Mouse (Mus musculus): ENCODE data around the gene Cubn.
A peak's percentile ranks its signal among the peaks of the same experiment; 100 is the strongest.

Gene Cubn

DNA sequence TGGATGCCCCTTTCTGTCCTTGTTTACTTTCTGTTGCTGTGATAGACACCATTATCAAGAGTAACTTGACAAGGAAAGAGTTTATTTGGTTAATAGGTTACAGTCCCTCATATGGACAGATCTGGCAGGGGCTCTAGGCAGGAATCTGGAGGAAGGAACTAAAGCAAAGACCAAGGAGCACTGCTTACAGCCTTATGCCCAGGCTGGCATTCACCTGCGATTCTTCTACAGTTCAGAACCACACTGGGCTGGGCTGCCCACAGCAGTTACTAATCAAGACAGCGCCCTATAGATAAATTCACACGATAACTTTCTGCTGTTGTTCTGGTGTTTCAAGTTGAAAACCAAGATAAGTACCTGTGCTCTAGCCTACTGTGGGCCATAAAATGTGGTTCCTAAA is 138.8 kb downstream of the Cubn start:
- no peak for DNase-seq (ENCODE audit: low spot score)

DNA sequence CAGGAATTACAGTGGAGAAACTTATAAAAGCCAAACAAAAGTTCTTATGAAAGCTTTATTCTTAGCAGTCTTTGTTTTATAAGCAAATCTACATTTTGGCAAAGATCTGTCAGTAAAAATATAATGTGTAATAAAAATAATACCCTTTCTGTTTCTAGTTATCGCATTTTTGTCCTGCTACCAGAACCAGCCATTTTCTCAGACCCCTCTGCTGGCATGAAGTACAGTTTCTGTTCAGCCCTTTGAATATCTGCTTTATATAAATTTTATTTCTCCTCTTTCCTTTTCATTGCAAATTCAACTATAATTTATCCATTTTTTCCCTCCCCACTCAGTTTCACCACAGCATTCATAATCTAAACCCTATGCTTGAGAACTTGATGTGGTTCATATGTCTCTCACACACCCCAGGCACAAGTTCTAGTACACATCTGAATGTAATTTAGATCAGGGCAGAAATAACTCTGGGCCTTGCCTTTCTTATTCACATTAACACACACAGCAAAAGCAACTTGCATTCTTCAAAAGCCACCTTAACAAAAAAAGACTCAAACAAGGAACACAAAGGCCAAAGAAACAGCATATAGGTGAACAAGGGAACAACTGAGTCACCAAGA is 139.4 kb downstream of the Cubn start:
- DNase-seq (ENCODE audit: low spot score), result no peak

DNA sequence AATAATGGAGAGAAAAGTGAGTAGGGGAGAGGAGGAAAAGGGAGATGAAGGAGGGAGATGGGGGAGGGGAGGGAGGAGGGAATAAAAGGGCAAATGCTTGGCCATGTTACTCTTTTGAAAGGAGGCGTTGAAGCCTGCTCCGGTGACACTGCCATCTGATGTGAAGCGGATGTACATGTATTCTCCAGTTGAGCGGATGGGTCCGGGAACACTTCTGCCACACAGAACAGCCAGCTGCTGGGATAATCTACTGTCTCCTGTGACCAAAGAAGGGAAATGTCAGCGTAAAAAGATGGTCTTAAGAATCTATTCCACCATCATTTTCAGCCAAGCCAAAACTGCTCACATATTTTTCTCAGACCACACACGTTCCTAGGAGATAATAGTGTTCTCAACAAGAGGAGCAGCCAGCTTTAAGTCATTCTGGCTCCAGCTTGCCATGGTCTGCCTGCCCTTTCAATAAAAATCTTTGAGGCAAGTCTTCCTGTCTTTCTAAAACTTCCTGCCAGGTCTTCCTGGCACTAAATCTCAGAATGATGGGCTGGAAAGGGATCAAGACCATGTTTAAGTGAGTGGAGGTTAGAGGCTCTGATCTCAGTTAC is 149.2 kb downstream of the Cubn start:
- DNase-seq (ENCODE audit: low spot score), result no peak

DNA sequence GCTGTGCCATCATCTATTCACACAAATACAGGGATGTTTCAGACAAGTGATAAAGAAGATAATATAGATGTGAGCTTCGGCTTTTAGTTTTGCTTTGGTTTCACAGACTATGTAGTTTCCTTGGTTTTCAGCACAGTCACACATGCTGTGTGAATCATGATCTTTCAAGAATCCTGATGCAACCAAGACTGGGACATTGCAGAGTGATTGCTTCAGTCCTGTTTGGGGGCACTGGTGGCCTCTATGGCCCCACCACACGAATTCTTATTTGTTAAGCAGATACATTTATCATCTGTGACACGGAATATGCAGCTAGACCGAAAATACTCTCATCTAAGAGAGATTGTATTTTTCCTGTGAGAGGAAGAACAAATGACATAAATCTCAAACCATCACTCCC is 156.2 kb downstream of the Cubn start:
- DNase-seq (ENCODE audit: low spot score), result no peak

DNA sequence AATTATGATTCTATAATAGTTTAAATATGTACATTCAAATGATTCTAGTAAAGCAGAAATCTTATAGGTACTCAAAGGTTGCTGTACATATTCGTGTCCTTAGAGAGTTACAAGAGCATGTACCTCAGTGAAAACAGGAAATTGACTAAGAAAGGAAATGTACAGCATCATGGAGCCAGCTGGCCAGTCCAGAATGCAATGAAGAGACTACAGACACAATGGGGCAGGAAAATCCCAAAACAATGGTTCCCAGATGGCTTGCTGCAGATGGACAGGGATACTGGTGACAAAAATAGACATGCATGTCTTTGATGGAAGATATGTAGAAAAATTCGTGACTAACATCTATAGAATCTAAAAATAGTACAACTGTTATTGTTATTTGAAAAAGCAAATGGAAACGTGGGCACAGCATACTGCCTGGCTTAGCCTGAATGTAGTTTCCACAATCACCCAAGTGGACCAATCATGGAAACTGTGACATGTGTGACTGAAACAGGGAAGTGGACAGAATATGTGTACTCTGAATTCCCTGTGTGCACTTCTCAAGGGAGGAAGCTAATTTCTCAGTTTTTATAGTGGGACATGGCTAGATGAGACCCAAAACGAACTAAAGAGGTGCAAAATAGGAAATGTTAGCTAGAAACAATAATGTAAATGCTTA is 161.7 kb downstream of the Cubn start:
- no peak for DNase-seq (ENCODE audit: low spot score)

DNA sequence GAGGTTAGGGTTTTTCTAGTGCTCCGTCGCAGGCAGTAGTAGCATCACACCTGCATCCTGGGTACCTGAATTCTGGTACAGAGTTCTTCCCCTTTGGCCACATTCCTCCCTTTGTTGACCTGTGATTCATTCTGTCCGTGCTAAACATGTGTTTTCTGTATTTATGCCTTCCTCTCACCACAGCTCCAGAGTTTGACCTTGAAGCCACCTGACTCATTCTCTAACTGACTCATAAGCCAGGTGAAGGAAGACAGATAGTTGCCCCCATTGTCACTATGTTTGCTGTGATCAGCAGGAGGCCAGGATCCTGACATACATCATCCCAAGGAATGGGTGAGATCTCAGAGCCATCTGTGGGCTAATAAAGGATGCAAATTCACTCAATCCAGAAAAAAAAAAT is 188.2 kb downstream of the Cubn start:
- no peak for DNase-seq (ENCODE audit: low spot score)

DNA sequence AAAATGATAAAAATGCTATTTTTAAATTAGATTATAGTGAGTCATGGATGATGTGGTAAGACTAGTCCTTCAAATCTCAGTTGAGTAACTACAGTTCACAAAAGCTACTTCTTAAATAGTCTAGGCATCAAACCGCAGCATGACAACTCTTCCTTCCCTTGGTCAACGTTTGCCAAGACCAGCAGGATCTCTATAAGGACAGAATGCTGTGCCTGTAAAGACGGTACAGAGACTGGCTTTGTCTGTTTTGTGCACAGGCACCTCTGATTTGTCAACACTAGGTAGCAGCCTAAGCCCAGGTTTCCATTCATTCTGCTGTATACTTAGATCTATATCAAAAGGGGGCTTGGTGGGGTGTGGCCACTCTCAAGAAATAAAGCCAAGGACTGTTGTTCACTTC is 192.6 kb downstream of the Cubn start:
- no peak for DNase-seq (ENCODE audit: low spot score)

DNA sequence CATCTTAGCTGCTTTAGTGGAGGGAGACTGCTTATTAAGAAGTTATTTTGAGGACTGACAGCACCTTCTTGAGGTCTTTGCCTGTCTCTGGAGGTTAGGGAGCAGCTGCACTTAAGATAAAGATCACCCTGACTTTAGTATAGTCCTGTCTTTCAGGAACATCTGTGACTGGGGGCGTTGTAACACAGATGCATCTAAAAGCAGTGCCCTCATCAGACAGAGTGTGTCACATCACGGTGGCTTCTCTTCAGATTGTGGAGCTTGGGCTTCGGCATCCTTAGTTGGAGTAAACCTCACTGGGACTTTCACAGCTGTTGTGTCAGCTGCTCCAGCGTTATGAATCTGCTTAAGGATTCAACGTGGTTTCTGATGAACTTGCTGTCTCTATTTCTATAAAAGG is 193.9 kb downstream of the Cubn start:
- no peak for DNase-seq (ENCODE audit: low spot score)

DNA sequence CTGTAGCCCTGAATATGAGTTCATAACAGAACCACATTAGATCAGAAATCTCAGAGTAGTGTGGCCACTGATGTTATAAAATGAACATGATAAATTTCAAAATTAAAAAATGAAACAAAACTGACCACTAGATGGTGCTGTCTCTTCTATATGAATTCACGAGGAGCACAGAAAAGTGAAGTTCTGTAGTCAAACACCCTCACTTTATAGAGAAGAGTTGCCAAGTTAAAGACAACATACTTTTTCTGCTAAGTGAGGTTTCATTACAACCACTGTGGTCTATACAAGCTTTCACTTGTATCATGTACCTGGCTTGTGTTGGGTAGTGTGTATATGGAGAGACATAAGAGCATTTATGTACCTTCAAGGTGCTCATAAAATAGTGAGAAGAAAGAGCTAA is 201.0 kb downstream of the Cubn start:
- peak; percentile 51 for DNase-seq (ENCODE audit: low spot score)

DNA sequence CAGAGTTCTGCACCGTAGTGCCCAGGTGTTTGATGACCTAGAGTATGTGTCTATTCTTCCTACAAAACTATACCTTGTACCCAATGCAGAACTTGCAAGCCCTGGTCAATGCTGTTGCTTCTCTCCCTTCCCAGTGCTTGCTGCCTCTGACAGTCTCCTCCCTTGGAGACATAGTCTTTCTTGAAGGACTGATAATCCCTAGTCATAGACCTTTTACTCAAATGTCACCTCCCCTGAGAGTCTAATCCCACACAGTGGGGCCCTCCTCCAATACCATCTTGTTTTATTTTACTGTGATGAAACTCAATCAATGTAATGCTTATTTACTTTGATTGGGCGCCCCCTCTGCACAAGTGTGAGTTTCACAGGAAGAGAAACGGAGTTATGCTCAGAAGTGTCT is 201.5 kb downstream of the Cubn start:
- no peak for DNase-seq (ENCODE audit: low spot score)

DNA sequence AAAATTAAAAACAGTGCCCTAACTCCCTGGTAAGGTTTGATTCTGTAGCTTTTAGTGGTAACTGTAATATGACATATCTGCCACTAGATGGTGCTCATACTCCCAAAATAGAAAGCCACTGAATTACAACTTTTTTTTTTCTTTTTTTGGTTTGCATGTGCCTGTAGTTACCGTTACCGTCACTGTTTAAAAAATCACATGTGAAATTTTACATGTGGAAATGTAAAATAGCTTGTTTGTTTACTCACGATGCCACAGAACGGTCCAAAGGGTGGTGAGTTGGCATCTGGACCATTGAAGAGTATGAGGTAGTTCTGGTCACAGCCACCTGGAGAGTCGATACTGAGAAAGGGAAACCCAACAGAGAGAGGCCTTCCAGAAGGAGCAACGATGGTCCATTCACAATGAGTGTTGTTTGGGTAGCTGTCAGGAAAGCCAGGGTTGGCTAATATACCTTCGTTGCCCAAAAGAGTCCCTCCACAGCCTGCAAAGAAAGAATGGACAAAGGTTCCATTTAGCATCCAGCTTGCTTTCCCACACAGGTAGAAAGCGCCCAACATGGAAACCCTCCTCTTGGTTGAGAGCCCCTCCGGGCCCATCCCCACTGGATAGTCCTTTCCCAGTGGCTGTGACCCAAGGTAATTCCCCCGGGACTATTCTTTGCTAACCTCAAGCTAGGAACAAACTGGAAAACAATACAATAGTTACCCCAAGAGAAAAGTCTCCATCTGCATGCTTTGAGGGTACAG is 213.3 kb downstream of the Cubn start:
- DNase-seq (ENCODE audit: low spot score), result no peak

DNA sequence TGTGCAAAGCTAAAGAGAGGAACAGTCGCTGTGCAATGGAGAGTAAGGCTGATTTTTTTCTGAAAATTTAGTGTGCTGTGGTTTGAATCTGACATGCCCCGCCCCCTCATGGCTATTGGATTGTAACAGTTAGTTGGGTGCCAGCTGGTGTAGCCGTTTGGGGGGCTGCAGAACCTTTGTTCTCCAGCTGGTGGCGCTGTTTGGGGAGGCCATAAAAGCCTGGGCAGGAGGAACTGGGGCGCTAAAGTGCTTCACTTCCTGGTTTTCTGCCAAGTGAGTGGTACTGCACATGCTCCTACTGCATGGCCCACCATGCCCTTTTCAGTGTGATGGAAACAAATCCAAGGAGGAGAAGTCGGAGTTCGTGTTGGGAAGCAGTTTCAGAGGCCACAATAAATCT is 215.7 kb downstream of the Cubn start:
- DNase-seq (ENCODE audit: low spot score), result no peak

DNA sequence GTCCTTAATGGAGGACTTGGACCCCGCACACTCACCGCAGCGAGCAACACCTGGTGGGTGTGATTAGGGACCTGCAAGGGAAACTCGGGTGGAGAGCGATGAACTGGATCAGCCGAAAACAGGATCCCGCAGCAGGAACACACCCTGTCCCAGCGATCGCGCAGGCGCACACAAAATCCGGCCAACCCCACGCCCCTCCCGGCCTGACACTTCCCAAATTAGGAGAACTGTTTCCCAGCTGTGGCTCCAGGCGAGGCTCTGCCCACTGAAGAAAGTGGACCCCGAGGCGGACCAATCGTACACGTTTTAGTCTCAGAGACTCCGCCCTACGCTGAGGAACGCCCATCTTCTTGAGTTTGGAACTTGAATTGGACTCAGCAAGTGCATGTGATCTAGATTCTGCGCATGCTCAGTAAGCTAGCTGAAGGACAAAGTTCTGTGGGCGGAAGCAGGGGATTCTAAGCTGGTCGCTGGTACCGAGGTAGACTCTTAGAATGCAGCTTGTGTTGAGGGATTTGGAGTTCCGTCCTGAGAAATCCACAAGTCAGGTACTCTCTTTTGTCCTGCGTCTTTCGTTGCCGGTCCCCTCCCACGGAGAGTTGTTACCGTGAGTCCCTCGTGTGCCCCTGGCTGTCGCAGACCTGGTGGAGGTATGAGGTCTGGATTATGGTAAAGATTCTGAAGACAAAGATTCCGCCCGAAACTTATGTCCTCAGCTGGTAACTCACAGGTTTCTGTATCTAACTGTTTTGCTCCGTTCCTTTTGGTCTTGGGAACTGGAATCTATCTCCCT is 220.3 kb downstream of the Cubn start, which contains the start of gene Rsu1:
Gene Rsu1 (minus strand): TSS at position 251 of the 793 bp plus-strand sequence.
- peak; percentile 99 for DNase-seq (ENCODE audit: low spot score)

DNA sequence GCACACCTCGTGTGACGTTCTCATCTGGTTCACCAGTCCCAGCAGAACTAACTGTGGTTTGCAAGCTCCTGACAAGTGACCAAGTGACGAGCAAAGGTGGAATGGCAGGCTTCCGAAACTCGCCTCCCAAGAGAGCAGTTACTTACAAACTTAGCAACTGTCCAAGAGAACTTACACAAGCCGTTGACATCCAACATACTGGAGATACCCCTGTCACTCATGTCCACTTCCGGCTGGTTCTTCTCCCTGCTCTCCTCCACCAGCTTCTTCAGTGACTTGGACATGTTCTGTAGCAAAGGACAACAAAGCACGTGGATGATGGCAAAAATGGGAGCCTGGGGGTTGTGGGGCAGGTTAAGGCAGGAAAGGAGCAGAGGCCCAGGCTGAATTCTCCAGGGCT is 220.9 kb downstream of the Cubn start:
- peak; percentile 27 for DNase-seq (ENCODE audit: low spot score)

DNA sequence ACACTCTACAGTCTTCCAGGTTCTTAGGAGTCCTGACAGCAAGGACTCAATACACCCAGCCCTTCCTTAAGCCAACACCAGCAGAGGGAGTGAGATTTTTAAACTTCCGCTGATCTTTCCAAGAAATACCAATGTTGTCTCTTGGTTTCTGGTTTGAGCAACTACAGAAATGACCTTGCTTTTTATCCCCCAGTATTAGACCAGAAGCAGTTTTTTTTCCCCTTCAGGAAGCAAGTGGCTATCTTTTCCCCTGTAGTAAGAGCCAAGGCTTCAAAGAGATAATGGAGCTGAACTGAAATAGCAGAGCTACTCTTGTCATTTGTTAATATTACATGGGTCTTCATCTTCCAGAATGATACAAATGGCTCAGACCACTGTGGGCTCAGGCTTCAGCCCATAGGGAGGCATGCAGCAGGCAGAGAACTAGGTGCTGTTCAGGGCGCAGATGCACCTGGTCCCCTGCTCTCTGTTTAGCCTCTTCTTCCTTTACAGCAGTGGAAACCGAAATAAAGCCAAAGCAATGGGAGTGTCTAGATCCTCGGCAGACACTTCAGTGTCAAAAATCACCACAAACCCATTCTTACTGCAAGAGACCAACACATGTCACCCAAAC is 222.8 kb downstream of the Cubn start:
- DNase-seq (ENCODE audit: low spot score), result no peak

DNA sequence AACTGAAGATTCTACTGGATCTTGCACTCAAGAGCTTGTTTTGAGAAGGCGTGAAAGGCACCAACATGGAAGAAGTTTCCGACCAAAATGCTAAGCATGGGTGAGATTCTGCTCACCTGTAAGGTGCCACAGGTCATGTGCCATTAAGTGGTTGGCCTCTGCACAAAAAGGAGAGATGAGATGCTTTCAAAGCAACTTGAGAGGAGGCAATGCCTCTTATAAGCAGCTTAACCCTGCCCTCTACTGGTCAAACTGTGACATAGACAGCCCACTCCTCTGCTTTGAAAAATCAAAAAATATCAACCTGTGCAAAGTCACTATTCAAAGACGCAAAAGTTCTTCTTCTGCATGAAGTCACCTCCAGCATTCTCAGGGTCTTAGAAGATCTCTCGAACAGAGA is 226.7 kb downstream of the Cubn start:
- peak; percentile 21 for DNase-seq (ENCODE audit: low spot score)

DNA sequence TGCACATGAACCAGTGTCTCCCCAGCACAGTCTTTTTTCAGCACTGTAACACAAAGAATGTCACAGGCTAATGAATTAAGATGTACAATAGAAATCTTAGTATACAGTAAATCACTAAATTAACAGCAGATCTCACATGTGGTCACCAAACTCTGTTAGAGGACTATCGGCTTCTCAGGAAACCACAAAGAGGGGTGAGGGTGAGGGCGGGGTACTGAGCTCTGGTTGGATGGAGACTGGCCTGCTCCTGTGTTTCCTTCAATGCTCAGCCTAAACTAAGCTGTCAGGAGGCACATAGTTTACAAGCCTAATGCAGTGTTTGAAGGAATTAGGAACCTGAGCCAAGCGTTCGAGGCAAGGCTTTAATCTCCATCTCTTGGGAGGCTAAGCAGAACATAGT is 228.5 kb downstream of the Cubn start:
- no peak for DNase-seq (ENCODE audit: low spot score)

DNA sequence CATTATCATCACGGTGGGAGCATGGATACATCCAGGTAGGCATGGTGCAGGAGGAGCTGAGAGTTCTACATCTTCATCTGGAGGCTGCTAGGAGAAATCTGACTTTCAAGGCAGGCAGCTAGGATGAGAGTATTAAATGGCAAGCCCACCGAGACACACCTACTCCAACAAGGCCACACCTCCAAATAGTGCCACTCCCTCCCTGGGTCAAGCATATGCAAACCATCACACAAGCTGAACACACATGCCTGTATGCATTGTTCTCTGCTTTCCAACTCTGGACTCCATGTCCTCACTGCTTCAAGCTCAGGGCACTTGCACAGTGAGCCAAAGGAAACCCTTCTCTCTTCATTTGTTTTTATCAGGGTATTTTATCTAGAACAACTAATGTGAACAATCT is 233.0 kb downstream of the Cubn start:
- no peak for DNase-seq (ENCODE audit: low spot score)

DNA sequence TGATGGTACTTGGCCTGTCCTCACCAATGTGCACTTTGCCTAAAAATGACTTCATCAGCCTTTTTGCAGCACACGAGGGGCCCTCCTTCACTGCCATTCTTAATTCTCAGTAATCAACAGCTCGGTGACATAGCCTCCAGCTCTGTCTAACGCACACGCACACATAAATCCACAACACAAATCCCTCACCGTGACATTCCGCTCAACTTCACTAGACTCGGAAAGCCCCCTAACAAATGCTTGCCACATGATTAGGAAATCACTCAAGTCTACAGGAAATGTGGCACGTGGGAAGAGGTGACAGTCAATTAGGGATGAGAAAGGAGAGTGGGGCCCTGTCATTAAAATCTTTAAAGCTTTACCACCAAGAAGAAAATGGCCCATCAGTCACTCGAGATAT is 250.9 kb downstream of the Cubn start:
- DNase-seq (ENCODE audit: low spot score), result no peak

DNA sequence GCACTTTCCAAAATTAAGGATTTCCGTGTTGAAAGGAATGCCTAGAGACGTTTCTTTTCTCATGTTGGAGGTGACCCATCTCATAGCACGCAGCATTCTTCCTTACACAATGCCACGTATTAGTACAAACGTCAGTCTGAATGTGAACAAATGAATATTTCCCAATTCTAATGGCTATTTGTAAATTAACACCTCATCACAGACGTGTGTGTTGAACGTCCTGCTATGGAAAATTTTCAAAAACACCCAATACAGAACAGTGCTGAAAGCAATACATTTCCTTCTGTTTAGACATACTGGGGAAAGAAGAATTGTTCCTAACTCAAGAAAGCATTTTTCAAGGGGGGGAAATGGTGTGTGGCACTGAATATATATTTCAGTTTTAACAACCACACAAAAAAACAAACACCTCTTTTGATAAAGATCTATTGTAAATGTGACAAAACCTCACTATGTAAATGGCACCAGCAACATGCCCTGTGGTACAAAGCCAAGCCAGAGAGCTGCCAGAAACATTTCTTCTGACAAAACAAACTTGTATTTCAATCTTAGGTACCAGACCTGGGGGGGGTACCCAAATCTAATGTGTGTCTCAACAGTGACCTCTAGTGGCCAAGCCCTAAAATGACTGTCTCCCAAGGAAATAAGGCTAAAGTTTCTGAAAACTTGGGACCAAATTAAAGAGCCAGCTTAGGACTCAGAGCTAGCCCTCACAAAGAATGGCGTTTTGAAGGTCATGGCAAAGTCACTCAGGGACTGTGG is 254.3 kb downstream of the Cubn start:
- peak; percentile 42 for DNase-seq (ENCODE audit: low spot score)

DNA sequence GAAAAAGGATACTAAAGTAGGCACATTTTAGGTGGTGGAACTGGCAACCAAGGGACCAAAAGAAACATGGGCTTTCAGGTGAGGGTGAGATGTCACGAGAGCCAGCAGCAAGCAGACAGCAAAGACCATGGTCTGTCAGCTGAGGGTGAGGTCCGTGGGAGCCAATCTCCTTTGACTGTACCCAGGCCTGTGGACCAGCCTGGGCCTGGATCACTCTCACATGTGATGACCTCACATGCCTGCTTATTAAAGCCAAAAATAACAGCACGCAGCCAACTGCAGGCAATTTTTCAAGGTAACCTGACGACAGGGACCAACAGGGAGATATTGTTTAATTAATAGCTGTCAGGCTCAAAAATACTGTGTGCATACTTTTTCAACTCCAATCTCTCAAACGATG is 255.9 kb downstream of the Cubn start:
- DNase-seq (ENCODE audit: low spot score), result no peak
